Mouse (Mus musculus): Measurements from ENCODE around the gene Mmd2. TPM values are rescaled to one million over a fixed set of nuclear protein-coding genes. Genes with fewer than 3 reads are reported as not detected.

The Mmd2 gene
- 51.9 and 52.0 TPM in 2 replicates for polyA plus RNA-seq (2012; rRNA removed)

DNA sequence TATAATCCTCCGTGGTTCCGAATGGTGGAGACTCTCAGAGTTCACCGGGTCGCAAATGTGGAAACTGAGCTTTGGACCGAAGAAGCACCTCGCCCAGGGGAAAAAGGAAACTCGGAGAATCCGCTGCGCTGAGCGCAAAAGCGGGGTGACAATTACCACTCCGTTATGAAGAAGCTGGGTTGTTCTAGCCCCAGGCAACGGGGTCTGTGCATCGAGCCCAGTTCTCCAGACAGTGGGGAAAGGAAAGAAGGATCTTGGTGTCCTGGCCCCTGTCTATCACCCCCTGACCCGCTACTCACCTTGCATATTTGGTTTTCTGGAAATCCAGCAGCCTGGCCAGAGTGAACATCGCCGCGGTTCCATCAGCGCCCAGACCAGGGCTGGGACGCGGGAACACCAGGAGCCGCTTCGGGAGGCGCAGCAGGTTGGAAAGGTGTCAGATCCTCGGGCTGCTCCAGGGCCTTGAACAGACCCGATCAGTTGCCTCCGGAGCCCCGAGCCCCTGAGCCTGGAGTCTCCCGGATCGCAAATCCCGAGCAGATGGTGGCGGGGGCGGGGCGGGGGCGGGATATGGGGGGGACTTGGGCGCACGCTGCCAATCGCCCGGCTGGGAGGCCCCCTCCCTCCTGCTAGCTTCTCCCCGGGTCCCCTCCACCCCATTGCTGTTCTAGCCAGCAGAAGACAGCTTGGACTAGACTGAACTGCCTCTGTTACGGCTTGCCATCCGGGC is at the start of gene Mmd2:
Gene Mmd2 (minus strand): TSS at position 542 of the 730 bp plus-strand sequence.

GRCm38 (mm10) chr5:142627398-142627797 is 18.8 kb upstream of the Mmd2 start, which contains the start of gene Wipi2:
Gene Wipi2, plus strand, starts transcription at chr5:142627698.

GRCm38 (mm10) chr5:142550706-142551652 is 57.6 kb downstream of the Mmd2 start, which contains the start of gene Radil:
Gene Radil, minus strand, starts transcription at chr5:142551098.

DNA sequence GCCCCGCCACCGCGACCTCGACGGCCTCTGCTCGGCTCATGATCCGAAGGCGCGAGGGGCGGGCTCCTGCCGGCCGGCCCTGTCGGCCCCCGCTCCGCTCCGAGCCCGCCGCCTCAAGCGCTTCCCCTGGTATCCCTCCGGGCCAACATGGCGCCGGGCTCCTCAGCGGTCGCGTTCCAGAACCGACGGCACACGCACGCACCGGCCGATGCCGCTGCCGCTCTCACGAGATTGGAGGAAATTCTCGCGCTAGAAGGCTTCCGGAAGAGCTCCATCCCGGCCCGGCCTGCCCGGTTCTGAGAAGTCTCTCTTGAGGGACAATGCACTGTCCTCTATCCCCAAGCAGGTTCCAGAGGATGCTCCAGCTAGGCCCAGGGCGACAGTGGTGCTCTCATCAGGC is 78.7 kb downstream of the Mmd2 start, which contains the start of gene Papolb:
Gene Papolb (minus strand): TSS at position 162 of the 400 bp plus-strand sequence.

Other genes with a start within 250 kb of the Mmd2 start
- gene Foxk1, start 207.3 kb downstream of the Mmd2 start, polyA plus RNA-seq (2012; rRNA removed), result 11.4 and 11.9 TPM in 2 replicates
- 21.9 and 23.1 TPM in 2 replicates for gene Ap5z1, start 144.9 kb downstream of the Mmd2 start, polyA plus RNA-seq (2012; rRNA removed)
- 0.41 and 0.57 TPM in 2 replicates for gene Papolb, start 78.7 kb downstream of the Mmd2 start, polyA plus RNA-seq (2012; rRNA removed)
- gene Radil, start 57.7 kb downstream of the Mmd2 start, polyA plus RNA-seq (2012; rRNA removed), result 25.4 and 27.2 TPM in 2 replicates
- gene Wipi2, start 18.9 kb upstream of the Mmd2 start, polyA plus RNA-seq (2012; rRNA removed), result 45.6 and 46.2 TPM in 2 replicates
- 83.1 and 104 TPM in 2 replicates for gene Slc29a4, start 83.7 kb upstream of the Mmd2 start, polyA plus RNA-seq (2012; rRNA removed)
- gene Tnrc18, start 208.9 kb upstream of the Mmd2 start, polyA plus RNA-seq (2012; rRNA removed), result 41.2 and 52.4 TPM in 2 replicates

All from central nervous system, embryonic 18 days (tissue).